Mouse (Mus musculus) ES-E14 (cell line): ENCODE results near the gene Olfr391-ps. TPM values are rescaled to one million over a fixed set of nuclear protein-coding genes. Genes with fewer than 3 reads are reported as not detected.

Experiments used
- DNase-seq: peaks from one replicate; pipeline ENCODE4 v3.0.0-alpha.2; 2013; ENCODE audit warnings: low read depth, low spot score
- H3K27ac ChIP-seq: 2 replicates; pipeline ENCODE4 v1.5.1; 2012; ENCODE audit warnings: low read depth, mild to moderate bottlenecking, low read length, moderate library complexity, mixed read lengths; ENCODE audit not compliant: poor library complexity, insufficient read depth, severe bottlenecking
- H3K36me3 ChIP-seq: 2 replicates; pipeline ENCODE4 v1.6.1; 2012; ENCODE audit warnings: mild to moderate bottlenecking, low read length, moderate library complexity, mixed read lengths; ENCODE audit not compliant: control insufficient read depth, poor library complexity, insufficient read depth, severe bottlenecking
- H3K4me1 ChIP-seq, 2 experiments: fragments of 150-350 bp in 1 of 2; sonication (generic) in 1 of 2; 2 replicates each; pipeline ENCODE4 v1.6.1; 2012; ENCODE audit warnings: low read length in 2 of 2, mild to moderate bottlenecking in 1 of 2, mixed read lengths in 1 of 2; ENCODE audit not compliant: control insufficient read depth in 2 of 2, insufficient read depth in 2 of 2, poor library complexity in 1 of 2
- H3K4me3 ChIP-seq, 2 experiments: fragments of 150-350 bp in 1 of 2; sonication (generic) in 1 of 2; 2 replicates each; pipeline ENCODE4 v1.5.1; 2012; ENCODE audit warnings: low read length in 2 of 2, low read depth in 1 of 2, mild to moderate bottlenecking in 1 of 2, mixed read lengths in 1 of 2; ENCODE audit not compliant: insufficient read depth in 1 of 2, poor library complexity in 1 of 2, severe bottlenecking in 1 of 2
- H3K9ac ChIP-seq: 2 replicates; pipeline ENCODE4 v1.6.1; 2012; ENCODE audit warnings: low read depth, mild to moderate bottlenecking, low read length, mixed read lengths; ENCODE audit not compliant: poor library complexity, insufficient read depth, severe bottlenecking
- H3K9me3 ChIP-seq: fragments of 150-350 bp; sonication (generic); 2 replicates; pipeline ENCODE4 v1.6.1; 2012; ENCODE audit warnings: low read depth, mild to moderate bottlenecking, low read length; ENCODE audit not compliant: control insufficient read depth, insufficient read depth
- CHD2 ChIP-seq: IDR thresholded peaks from 2 replicates; pipeline ENCODE4 v1.6.1; 2014; ENCODE audit warnings: mild to moderate bottlenecking, low read depth, low read length, inconsistent platforms
- HCFC1 ChIP-seq: IDR thresholded peaks from 2 replicates; pipeline ENCODE4 v1.6.1; 2012; ENCODE audit warnings: low read length, inconsistent platforms, borderline replicate concordance; ENCODE audit not compliant: insufficient read depth
- MAFK ChIP-seq: IDR thresholded peaks from 2 replicates; pipeline ENCODE4 v1.6.1; 2014; ENCODE audit warnings: mild to moderate bottlenecking, low read depth, low read length, inconsistent platforms; ENCODE audit not compliant: insufficient read depth
- ZC3H11A ChIP-seq: IDR thresholded peaks from 2 replicates; pipeline ENCODE4 v1.6.1; 2012; ENCODE audit warnings: low read depth, mild to moderate bottlenecking, inconsistent platforms, low read length, borderline replicate concordance
- ZNF384 ChIP-seq: IDR thresholded peaks from 2 replicates; pipeline ENCODE4 v1.6.1; 2012; ENCODE audit warnings: low read depth, low read length, inconsistent platforms
- in situ Hi-C, 2 experiments: fragments of 600-800 bp; cut with MboI; formaldehyde crosslinking; loops; one replicate each; pipeline ENCODE4 v1.15.1; 2025; ENCODE audit warnings: low sequenced_read_pairs in 2 of 2, inconsistent platforms in 1 of 2; ENCODE audit not compliant: unreplicated experiment in 2 of 2
- total RNA-seq: library from RNA; depleted of rRNA; stranded (reverse); fragments of 300-350 nt; gene quantifications from 2 replicates; pipeline ENCODE4 v1.2.3, GENCODE M21; 2012; rRNA removed

Gene Olfr391-ps
- total RNA-seq, 1 experiment = not detected

GRCm38 (mm10) chr11:73759115-73759514, 43.7 kb downstream of the Olfr391-ps start:
- H3K4me1 ChIP-seq = no peaks in the 10 kb centered on the region
- 0 out of 2 replicates have a peak, but pooled peaks cover 3% of the 10 kb centered on the region for H3K9me3 ChIP-seq
- H3K27ac ChIP-seq = no peak overlapping the region
- H3K9ac ChIP-seq = no peak overlapping the region
- H3K36me3 ChIP-seq = no peaks in the 10 kb centered on the region
- no peak for DNase-seq
- in situ Hi-C loops = no loop called here
- no peak overlapping the region for H3K4me3 ChIP-seq
- TF ChIP-seq ZC3H11A (no peak), CHD2 (no peak), ZNF384 (no peak), HCFC1 (no peak), MAFK (no peak)

Other genes starting within 250 kb of the Olfr391-ps start
- gene Olfr385, start 210.0 kb downstream of the Olfr391-ps start, total RNA-seq = not detected in 2 replicates
- gene Olfr384, start 204.5 kb downstream of the Olfr391-ps start, total RNA-seq = not detected in 2 replicates
- gene Zfp735, start 114.3 kb downstream of the Olfr391-ps start, total RNA-seq = not detected in 2 replicates
- not detected in 2 replicates for gene Olfr389, start 22.3 kb downstream of the Olfr391-ps start, total RNA-seq
- not detected in 2 replicates for gene Olfr390, start 20.1 kb downstream of the Olfr391-ps start, total RNA-seq
- not detected in 2 replicates for gene Olfr392, start 14.0 kb upstream of the Olfr391-ps start, total RNA-seq
- gene Olfr393, start 48.4 kb upstream of the Olfr391-ps start, total RNA-seq = not detected in 2 replicates
- gene Olfr394, start 87.7 kb upstream of the Olfr391-ps start, total RNA-seq = not detected in 2 replicates
- not detected in 2 replicates for gene Olfr395, start 106.2 kb upstream of the Olfr391-ps start, total RNA-seq
- gene Olfr23, start 133.6 kb upstream of the Olfr391-ps start, total RNA-seq = not detected in 2 replicates
- not detected in 2 replicates for gene Olfr397, start 157.8 kb upstream of the Olfr391-ps start, total RNA-seq
- not detected in 2 replicates for gene Olfr398, start 187.4 kb upstream of the Olfr391-ps start, total RNA-seq